Mouse (Mus musculus): Measurements from ENCODE around the gene Fbxw2.

DNA sequence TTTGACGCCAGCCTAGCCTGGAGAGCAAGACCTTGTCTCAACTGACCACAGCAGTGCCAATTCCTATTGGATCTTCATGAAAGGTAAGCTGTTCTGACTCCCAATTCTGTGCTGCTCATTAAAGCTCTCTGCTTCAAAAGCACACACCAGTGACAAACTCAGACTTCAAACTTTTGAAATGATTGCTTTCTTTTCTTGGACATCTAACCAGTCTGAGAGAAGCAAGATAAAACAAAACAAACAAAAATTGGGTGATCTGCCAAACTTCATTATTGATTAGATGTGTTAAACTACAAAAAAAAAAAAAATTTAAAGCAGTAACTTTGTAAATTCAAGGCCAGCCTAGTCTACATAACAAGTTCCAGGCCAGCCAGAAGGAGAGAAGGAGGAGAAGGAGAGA is 68.8 kb downstream of the Fbxw2 start:
- TF ChIP-seq TCF12 (IDR thresholded peaks at IDR 0.05; ENCODE audit: low read depth, low read length) (no peak), CHD1 (IDR thresholded peaks at IDR 0.05; ENCODE audit: low read depth, low read length) (no peak), POLR2A (IDR thresholded peaks at IDR 0.05; ENCODE audit: low read depth, low read length) (no peak), CTCF (conservative IDR thresholded peaks at IDR 0.05 in 1 of 2, IDR thresholded peaks at IDR 0.05 in 1 of 2; ENCODE audit: low read depth in 2 of 2, low read length in 2 of 2) (no peak), ZMIZ1 (IDR thresholded peaks at IDR 0.05; ENCODE audit: low read depth, low read length) (no peak)
